Mouse (Mus musculus): ENCODE data around the gene Nrap.

- TF ChIP-seq POLR2A (IDR thresholded peaks at IDR 0.05; ENCODE audit: borderline replicate concordance, low read depth, low read length): no peak
- no peak for TF ChIP-seq CTCF (IDR thresholded peaks at IDR 0.05; ENCODE audit: low read depth, low read length)
Observed at GRCm38 (mm10) chr19:56346016-56346415, 43.8 kb downstream of the Nrap start.

Data from bone marrow macrophage, adult 2 months (primary cell).